Comparison of ENCODE assay signal across 9 mouse cellular contexts in the genomic region with DNA sequence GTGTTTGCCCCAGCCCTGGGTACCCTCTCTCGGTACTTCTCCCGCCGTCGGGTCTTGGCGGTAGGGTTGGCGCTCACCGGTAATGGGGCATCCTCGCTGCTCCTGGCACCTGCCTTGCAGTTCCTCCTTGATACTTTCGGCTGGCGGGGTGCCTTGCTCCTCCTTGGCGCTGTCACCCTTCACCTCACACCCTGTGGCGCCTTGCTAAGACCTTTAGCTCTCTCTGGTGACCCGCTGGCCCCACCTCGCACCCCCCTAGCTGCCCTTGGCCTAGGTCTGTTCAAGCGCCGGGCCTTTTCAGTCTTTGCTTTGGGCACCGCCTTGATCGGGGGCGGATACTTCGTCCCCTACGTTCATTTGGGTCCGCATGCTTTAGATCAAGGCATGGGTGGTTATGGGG. TPM values are rescaled to one million over a fixed set of nuclear protein-coding genes. Genes with fewer than 3 reads are reported as not detected.
DNase-seq lines count a peak whose midpoint lies in the region; ATAC-seq and TF ChIP-seq lines count a peak whose summit lies in the region.
"Had no signal": no experiment of that assay in that cellular context is flagged by ENCODE, and none has a peak within 500 bp of the region (broad histone marks: within the 10 kb centered on the region; RNA-seq: fewer than 3 reads in every experiment).

No protein-coding gene starts in this region.

- H3K27ac ChIP-seq in heart, embryonic 10.5 days, result no peak overlapping the region
- H3K27ac ChIP-seq in hindbrain, embryonic 15.5 days (replicated peaks), result no peak overlapping the region
- no peak overlapping the region for H3K27ac ChIP-seq in liver, postnatal 0 days (ENCODE audit: low read depth)

- TF ChIP-seq EP300 in liver, postnatal 0 days (IDR thresholded peaks at IDR 0.05; ENCODE audit: low read depth), result no peak

- no peak overlapping the region for H3K9ac ChIP-seq in hindbrain, embryonic 15.5 days
- no peak overlapping the region for H3K9ac ChIP-seq in liver, postnatal 0 days (replicated peaks)

- DNase-seq in heart, embryonic 10.5 days (ENCODE audit: low spot score), result no peak
- DNase-seq in heart, postnatal 36 days, result no peak
- peak; percentile 64 for DNase-seq in cerebellum, adult 8-10 months
- no peak for DNase-seq in liver, postnatal 0 days
- DNase-seq in left cerebral cortex, postnatal 36 days (ENCODE audit: low spot score in 2 of 2), result no peak
- no peak for DNase-seq in spleen, postnatal 36 days (ENCODE audit: low spot score in 2 of 2)
- DNase-seq in spleen, adult 18-20 months, result no peak

- no peaks in the 10 kb centered on the region for H3K9me3 ChIP-seq in heart, embryonic 10.5 days
- H3K9me3 ChIP-seq in hindbrain, embryonic 15.5 days, result no peaks in the 10 kb centered on the region
- H3K9me3 ChIP-seq in liver, postnatal 0 days (ENCODE audit: low read length), result no peaks in the 10 kb centered on the region

- H3K4me1 ChIP-seq in heart, embryonic 10.5 days, result peaks cover 37% of the 10 kb centered on the region
- peaks cover 46% of the 10 kb centered on the region for H3K4me1 ChIP-seq in hindbrain, embryonic 15.5 days (replicated peaks)
- peaks cover 17% of the 10 kb centered on the region for H3K4me1 ChIP-seq in liver, postnatal 0 days (ENCODE audit: insufficient read depth)

- H3K4me2 ChIP-seq in hindbrain, embryonic 15.5 days, result peak overlapping the region; percentile 84
- H3K4me2 ChIP-seq in liver, postnatal 0 days (ENCODE audit: low read depth, low read length), result no peak overlapping the region

- peak overlapping the region; percentile 48; the same call in 1 of the 2 replicates for H3K4me3 ChIP-seq in heart, embryonic 10.5 days
- H3K4me3 ChIP-seq in hindbrain, embryonic 15.5 days, result no peak overlapping the region
- 0 out of 2 replicates have a peak overlapping the region, but pooled peaks have one; percentile 32 for H3K4me3 ChIP-seq in liver, postnatal 0 days (ENCODE audit: low read depth, low read length)

- intact Hi-C loops in heart, postnatal 36 days (cut with DNase I), result loop anchor here (10.0 kb wide), 1 partner anchor 280 kb away; a partner anchor contains a TSS
- intact Hi-C loops in left cerebral cortex, postnatal 36 days (cut with DNase I), result no loop called here

- no peak for TF ChIP-seq CTCF in liver, postnatal 0 days (IDR thresholded peaks at IDR 0.05; ENCODE audit: low read depth)

- 8% methylated on average over 22 of the region's 22 CpGs for WGBS in heart, embryonic 10.5 days
- WGBS in hindbrain, embryonic 15.5 days, result 11% methylated on average over 22 of the region's 22 CpGs
- WGBS in liver, postnatal 0 days (ENCODE audit: insufficient replicate concordance), result 29% methylated on average over 22 of the region's 22 CpGs

- ATAC-seq in hindbrain, embryonic 15.5 days (ENCODE audit: low FRiP score, low read depth), result no peak
- no peak for ATAC-seq in liver, postnatal 0 days

- peaks cover 12% of the 10 kb centered on the region for H3K36me3 ChIP-seq in heart, embryonic 10.5 days
- peaks cover 6% of the 10 kb centered on the region; the same call in 1 of the 2 replicates for H3K36me3 ChIP-seq in hindbrain, embryonic 15.5 days
- no peaks in the 10 kb centered on the region for H3K36me3 ChIP-seq in liver, postnatal 0 days (replicated peaks; ENCODE audit: insufficient read depth, low read length)

- peaks cover 94% of the 10 kb centered on the region for H3K27me3 ChIP-seq in heart, embryonic 10.5 days (ENCODE audit: insufficient read depth, poor library complexity, severe bottlenecking)
- peaks cover 39% of the 10 kb centered on the region for H3K27me3 ChIP-seq in hindbrain, embryonic 15.5 days
- peaks cover 35% of the 10 kb centered on the region for H3K27me3 ChIP-seq in liver, postnatal 0 days (ENCODE audit: insufficient read depth, low read length)
- H3K27me3 ChIP-seq: CH12.LX had no signal

RNA-seq across cellular contexts. Expression of a gene that starts 2.7 kb away (rescaled TPM):
- polyA plus RNA-seq in heart, embryonic 10.5 days (2016; fragmentation: Nextera tagmentation; extraction: Ambion mirVana), result 0.51 and 2.4 TPM in 2 replicates
- under 1 TPM; 0.28 to 0.30 TPM for total RNA-seq in heart, postnatal 36 days (2021)
- 7.6 and 8.1 TPM in 2 replicates for polyA plus RNA-seq in hindbrain, embryonic 15.5 days (2015; fragmentation: Nextera tagmentation; extraction: Ambion mirVana)
- 1.4 and 1.8 TPM in 2 replicates for polyA plus RNA-seq in liver, postnatal 0 days (2015; fragmentation: Nextera tagmentation; extraction: Ambion mirVana)
- 10 to 100 TPM; 30.7 to 38.2 TPM for total RNA-seq in left cerebral cortex, postnatal 36 days (2021)

RNA-seq across cellular contexts. Expression of a gene that starts 5.6 kb away (rescaled TPM):
- polyA plus RNA-seq in heart, embryonic 10.5 days (2016; fragmentation: Nextera tagmentation; extraction: Ambion mirVana), result 10.0 and 10.4 TPM in 2 replicates
- total RNA-seq in heart, postnatal 36 days (2021), result 1 to 10 TPM; 3.3 to 3.9 TPM
- 14.3 and 16.5 TPM in 2 replicates for polyA plus RNA-seq in hindbrain, embryonic 15.5 days (2015; fragmentation: Nextera tagmentation; extraction: Ambion mirVana)
- polyA plus RNA-seq in liver, postnatal 0 days (2015; fragmentation: Nextera tagmentation; extraction: Ambion mirVana), result 1.3 and 1.9 TPM in 2 replicates
- total RNA-seq in left cerebral cortex, postnatal 36 days (2021), result 1 to 10 TPM; 7.2 to 8.1 TPM

RNA-seq across cellular contexts. Expression of a gene that starts 14.3 kb away (rescaled TPM):
- 10.7 and 15.0 TPM in 2 replicates for polyA plus RNA-seq in heart, embryonic 10.5 days (2016; fragmentation: Nextera tagmentation; extraction: Ambion mirVana)
- total RNA-seq in heart, postnatal 36 days (2021), result 10 to 100 TPM; 19.7 to 20.0 TPM
- polyA plus RNA-seq in hindbrain, embryonic 15.5 days (2015; fragmentation: Nextera tagmentation; extraction: Ambion mirVana), result 5.5 and 5.6 TPM in 2 replicates
- polyA plus RNA-seq in liver, postnatal 0 days (2015; fragmentation: Nextera tagmentation; extraction: Ambion mirVana), result 1.4 and 1.8 TPM in 2 replicates
- 1 to 10 TPM; 1.7 to 1.8 TPM for total RNA-seq in left cerebral cortex, postnatal 36 days (2021)

RNA-seq across cellular contexts. Expression of a gene that starts 22.4 kb away (rescaled TPM):
- polyA plus RNA-seq in heart, embryonic 10.5 days (2016; fragmentation: Nextera tagmentation; extraction: Ambion mirVana), result 142 and 153 TPM in 2 replicates
- total RNA-seq in heart, postnatal 36 days (2021), result 10 to 100 TPM; 32.7 to 38.0 TPM
- 168 and 175 TPM in 2 replicates for polyA plus RNA-seq in hindbrain, embryonic 15.5 days (2015; fragmentation: Nextera tagmentation; extraction: Ambion mirVana)
- polyA plus RNA-seq in liver, postnatal 0 days (2015; fragmentation: Nextera tagmentation; extraction: Ambion mirVana), result 48.9 and 55.2 TPM in 2 replicates
- total RNA-seq in left cerebral cortex, postnatal 36 days (2021), result 10 to 100 TPM; 46.9 to 50.3 TPM

RNA-seq across cellular contexts. Expression of a gene that starts 24.3 kb away (rescaled TPM):
- 6.5 and 8.7 TPM in 2 replicates for polyA plus RNA-seq in heart, embryonic 10.5 days (2016; fragmentation: Nextera tagmentation; extraction: Ambion mirVana)
- 1 to 10 TPM; 2.1 to 3.3 TPM for total RNA-seq in heart, postnatal 36 days (2021)
- polyA plus RNA-seq in hindbrain, embryonic 15.5 days (2015; fragmentation: Nextera tagmentation; extraction: Ambion mirVana), result 13.7 TPM in 2 replicates
- 5.4 and 5.8 TPM in 2 replicates for polyA plus RNA-seq in liver, postnatal 0 days (2015; fragmentation: Nextera tagmentation; extraction: Ambion mirVana)
- total RNA-seq in left cerebral cortex, postnatal 36 days (2021), result 1 to 10 TPM; 5.3 to 6.4 TPM
